31 mouse cellular contexts compared by ENCODE assay signal in genomic region chr17:28546925-28547324, GRCm38 (mm10). TPM values are rescaled to one million over a fixed set of nuclear protein-coding genes. Genes with fewer than 3 reads are reported as not detected.
DNase-seq lines count a peak whose midpoint lies in the region; ATAC-seq and TF ChIP-seq lines count a peak whose summit lies in the region.
"Had no signal": no experiment of that assay in that cellular context is flagged by ENCODE, and none has a peak within 500 bp of the region (broad histone marks: within the 10 kb centered on the region; RNA-seq: fewer than 3 reads in every experiment).

No protein-coding gene starts in this region.

- no peak overlapping the region for H3K9ac ChIP-seq in kidney, embryonic 16.5 days (replicated peaks; ENCODE audit: low read length)
- H3K9ac ChIP-seq: embryonic facial prominence, embryonic 13.5 days; forebrain, embryonic 12.5 days; intestine, embryonic 15.5 days; midbrain, embryonic 15.5 days; neural tube, embryonic 12.5 days had no signal

- H3K4me3 ChIP-seq in kidney, embryonic 16.5 days (ENCODE audit: low read length), result no peak overlapping the region
- H3K4me3 ChIP-seq in left cerebral cortex, adult 2 months, result no peak overlapping the region
- H3K4me3 ChIP-seq: embryonic facial prominence, embryonic 13.5 days; erythroblast, embryonic 14.5 days; forebrain, embryonic 12.5 days; heart, embryonic 10.5 days; hindbrain, embryonic 10.5 days; intestine, embryonic 15.5 days; limb, embryonic 10.5 days; midbrain, embryonic 15.5 days; neural tube, embryonic 12.5 days had no signal

- peak; percentile 39 for DNase-seq in adrenal gland, postnatal 10 days
- DNase-seq in adrenal gland, adult 2 months, result no peak
- DNase-seq in kidney, adult 18-20 months, result peak; percentile 32
- DNase-seq in left cerebral cortex, adult 2 months (ENCODE audit: extremely low spot score in 1 of 2, low spot score in 2 of 2), result no peak
- DNase-seq in left cerebral cortex, adult 9 months (ENCODE audit: low spot score in 2 of 2), result no peak
- DNase-seq in thymus, postnatal 4 days, result peak; percentile 62
- DNase-seq in thymus, postnatal 36 days, result no peak
- DNase-seq: cerebellum, adult 8-10 months; cerebellum, postnatal 36 days; embryo, embryonic 11 days; gastrocnemius, postnatal 36 days; liver; right cerebral cortex, postnatal 25 days had no signal

- peak; percentile 49 for TF ChIP-seq CTCF in left cerebral cortex, adult 2 months (IDR thresholded peaks at IDR 0.05)

- H3K27ac ChIP-seq in kidney, embryonic 16.5 days (ENCODE audit: low read length), result no peak overlapping the region
- no peak overlapping the region for H3K27ac ChIP-seq in left cerebral cortex, adult 2 months
- H3K27ac ChIP-seq: embryonic facial prominence, embryonic 13.5 days; forebrain, embryonic 12.5 days; heart, embryonic 10.5 days; hindbrain, embryonic 10.5 days; intestine, embryonic 15.5 days; limb, embryonic 10.5 days; midbrain, embryonic 15.5 days; neural tube, embryonic 12.5 days had no signal

- no peak for ATAC-seq in kidney, embryonic 16.5 days (ENCODE audit: low FRiP score, low TSS enrichment)
- ATAC-seq: hindbrain, embryonic 16.5 days; intestine, embryonic 15.5 days; midbrain, embryonic 15.5 days had no signal

- no peaks in the 10 kb centered on the region for H3K27me3 ChIP-seq in kidney, embryonic 16.5 days (ENCODE audit: insufficient read depth, low read length)
- H3K27me3 ChIP-seq: embryonic facial prominence, embryonic 13.5 days; forebrain, embryonic 12.5 days; intestine, embryonic 15.5 days; midbrain, embryonic 15.5 days; neural tube, embryonic 12.5 days had no signal

- H3K4me2 ChIP-seq in kidney, embryonic 16.5 days (replicated peaks; ENCODE audit: low read depth, low read length), result no peak overlapping the region
- H3K4me2 ChIP-seq: embryonic facial prominence, embryonic 13.5 days; forebrain, embryonic 12.5 days; intestine, embryonic 15.5 days; midbrain, embryonic 15.5 days; neural tube, embryonic 12.5 days had no signal

- intact Hi-C loops in left cerebral cortex, adult 2 months (cut with DNase I), result no loop called here

- no peaks in the 10 kb centered on the region for H3K4me1 ChIP-seq in kidney, embryonic 16.5 days (ENCODE audit: insufficient read depth, low read length)
- H3K4me1 ChIP-seq: embryonic facial prominence, embryonic 13.5 days; forebrain, embryonic 12.5 days; heart, embryonic 10.5 days; hindbrain, embryonic 10.5 days; intestine, embryonic 15.5 days; limb, embryonic 10.5 days; midbrain, embryonic 15.5 days; neural tube, embryonic 12.5 days had no signal

- H3K36me3 ChIP-seq in kidney, embryonic 16.5 days (ENCODE audit: insufficient read depth, low read length), result no peaks in the 10 kb centered on the region
- H3K36me3 ChIP-seq: embryonic facial prominence, embryonic 13.5 days; forebrain, embryonic 12.5 days; heart, embryonic 10.5 days; hindbrain, embryonic 10.5 days; intestine, embryonic 15.5 days; limb, embryonic 10.5 days; midbrain, embryonic 15.5 days; neural tube, embryonic 12.5 days had no signal

- 89% methylated on average over 1 of the region's 1 CpGs for WGBS in kidney, embryonic 16.5 days

- peaks cover 1% of the 10 kb centered on the region; the same call in 1 of the 2 replicates for H3K9me3 ChIP-seq in kidney, embryonic 16.5 days (ENCODE audit: low read length)
- H3K9me3 ChIP-seq: heart, embryonic 10.5 days; intestine, embryonic 15.5 days; limb, embryonic 10.5 days; midbrain, embryonic 15.5 days had no signal

RNA-seq across cellular contexts. Expression of gene Clpsl2, which starts 2.3 kb away (rescaled TPM):
- not detected for total RNA-seq in adrenal gland, postnatal 10 days (2021)
- total RNA-seq in adrenal gland, adult 2 months (2021), result not detected
- polyA plus RNA-seq in adrenal gland, adult 2 months (2012; rRNA removed), result not detected in 2 replicates
- polyA plus RNA-seq in kidney, embryonic 16.5 days (2015; fragmentation: Nextera tagmentation; extraction: Ambion mirVana), result not detected in 2 replicates
- total RNA-seq in left cerebral cortex, adult 2 months (2021), result not detected
- total RNA-seq: gastrocnemius, postnatal 36 days; layer of hippocampus, postnatal 10 days; left cerebral cortex, adult 8-10 months; megakaryocyte-erythroid progenitor cell, adult 5-6 weeks had no signal
- polyA plus RNA-seq: embryonic facial prominence, embryonic 13.5 days; erythroblast, embryonic 14.5 days; forebrain, embryonic 12.5 days; heart, embryonic 10.5 days; heart, postnatal 0 days; hindbrain, embryonic 10.5 days; hindbrain, embryonic 16.5 days; intestine, embryonic 15.5 days; limb, embryonic 10.5 days; liver, embryonic 16.5 days; midbrain, embryonic 15.5 days; neural tube, embryonic 12.5 days; spleen, adult 2 months had no signal

RNA-seq across cellular contexts. Expression of gene Clps, which starts 13.6 kb away (rescaled TPM):
- not detected for total RNA-seq in adrenal gland, postnatal 10 days (2021)
- not detected for total RNA-seq in adrenal gland, adult 2 months (2021)
- polyA plus RNA-seq in adrenal gland, adult 2 months (2012; rRNA removed), result 1.4 and 45.4 TPM in 2 replicates
- not detected in 2 replicates for polyA plus RNA-seq in kidney, embryonic 16.5 days (2015; fragmentation: Nextera tagmentation; extraction: Ambion mirVana)
- not detected for total RNA-seq in left cerebral cortex, adult 2 months (2021)
- total RNA-seq: gastrocnemius, postnatal 36 days; layer of hippocampus, postnatal 10 days; left cerebral cortex, adult 8-10 months; megakaryocyte-erythroid progenitor cell, adult 5-6 weeks had no signal
- polyA plus RNA-seq: brain, embryonic 14.5 days; embryonic facial prominence, embryonic 13.5 days; erythroblast, embryonic 14.5 days; forebrain, embryonic 12.5 days; heart, postnatal 0 days; hindbrain, embryonic 10.5 days; hindbrain, embryonic 16.5 days; limb, embryonic 10.5 days; neural tube, embryonic 12.5 days had no signal

RNA-seq across cellular contexts. Expression of gene Armc12, which starts 16.3 kb away (rescaled TPM):
- total RNA-seq in adrenal gland, postnatal 10 days (2021), result not detected
- total RNA-seq in adrenal gland, adult 2 months (2021), result not detected
- polyA plus RNA-seq in adrenal gland, adult 2 months (2012; rRNA removed), result not detected in 2 replicates
- polyA plus RNA-seq in kidney, embryonic 16.5 days (2015; fragmentation: Nextera tagmentation; extraction: Ambion mirVana), result not detected in 2 replicates
- total RNA-seq in left cerebral cortex, adult 2 months (2021), result not detected
- total RNA-seq: gastrocnemius, postnatal 36 days; layer of hippocampus, postnatal 10 days; left cerebral cortex, adult 8-10 months; megakaryocyte-erythroid progenitor cell, adult 5-6 weeks had no signal
- polyA plus RNA-seq: embryonic facial prominence, embryonic 13.5 days; erythroblast, embryonic 14.5 days; forebrain, embryonic 12.5 days; heart, postnatal 0 days; hindbrain, embryonic 10.5 days; hindbrain, embryonic 16.5 days; intestine, embryonic 15.5 days; limb, embryonic 10.5 days; liver, embryonic 16.5 days; midbrain, embryonic 15.5 days; neural tube, embryonic 12.5 days had no signal

RNA-seq across cellular contexts. Expression of gene Lhfpl5, which starts 28.5 kb away (rescaled TPM):
- total RNA-seq in adrenal gland, postnatal 10 days (2021), result 1 to 10 TPM; 1.5 to 1.7 TPM
- total RNA-seq in adrenal gland, adult 2 months (2021), result 1 to 10 TPM; 1.7 to 2.3 TPM
- polyA plus RNA-seq in adrenal gland, adult 2 months (2012; rRNA removed), result 6.6 and 9.0 TPM in 2 replicates
- polyA plus RNA-seq in kidney, embryonic 16.5 days (2015; fragmentation: Nextera tagmentation; extraction: Ambion mirVana), result 0.61 and 0.89 TPM in 2 replicates
- 1 to 10 TPM; 3.3 to 4.7 TPM for total RNA-seq in left cerebral cortex, adult 2 months (2021)
- total RNA-seq: gastrocnemius, postnatal 36 days; megakaryocyte-erythroid progenitor cell, adult 5-6 weeks had no signal
- polyA plus RNA-seq: erythroblast, embryonic 14.5 days; spleen, adult 2 months had no signal

RNA-seq across cellular contexts. Expression of gene Fkbp5, which starts 29.6 kb away (rescaled TPM):
- total RNA-seq in adrenal gland, postnatal 10 days (2021), result 10 to 100 TPM; 55.4 to 95.1 TPM
- 10 to 100 TPM; 68.0 to 69.5 TPM for total RNA-seq in adrenal gland, adult 2 months (2021)
- 24.4 and 27.1 TPM in 2 replicates for polyA plus RNA-seq in adrenal gland, adult 2 months (2012; rRNA removed)
- polyA plus RNA-seq in kidney, embryonic 16.5 days (2015; fragmentation: Nextera tagmentation; extraction: Ambion mirVana), result 35.5 and 36.0 TPM in 2 replicates
- 10 to 100 TPM; 51.5 to 54.4 TPM for total RNA-seq in left cerebral cortex, adult 2 months (2021)

Comparison
In these comparisons a context has a peak if more than half of its experiments do, and no peak if none do; other contexts are left out.
1. DNase-seq: peak in adrenal gland, postnatal 10 days (single experiment), kidney, adult 18-20 months (single experiment) and thymus, postnatal 4 days (single experiment); none in adrenal gland, adult 2 months (single experiment), left cerebral cortex, adult 2 months (0 of 2), left cerebral cortex, adult 9 months (0 of 2) and thymus, postnatal 36 days (0 of 2).